Mouse (Mus musculus) mouse trophoblast stem cell (cell line): ENCODE measurements at regions not wholly inside any gene's neighbourhood (a gene's known extent, or its start where the extent isn't known, plus 50 kb on each side); places are given as distances from the start of the nearest gene placed in this dataset.

Experiments
- in situ Hi-C, 2 experiments: fragments of 300-500 bp; cut with MseI, MboI; formaldehyde crosslinking; loops; 2 replicates in 1 of 2; 3 replicates in 1 of 2; pipeline ENCODE4 v1.15.1; 2025

DNA sequence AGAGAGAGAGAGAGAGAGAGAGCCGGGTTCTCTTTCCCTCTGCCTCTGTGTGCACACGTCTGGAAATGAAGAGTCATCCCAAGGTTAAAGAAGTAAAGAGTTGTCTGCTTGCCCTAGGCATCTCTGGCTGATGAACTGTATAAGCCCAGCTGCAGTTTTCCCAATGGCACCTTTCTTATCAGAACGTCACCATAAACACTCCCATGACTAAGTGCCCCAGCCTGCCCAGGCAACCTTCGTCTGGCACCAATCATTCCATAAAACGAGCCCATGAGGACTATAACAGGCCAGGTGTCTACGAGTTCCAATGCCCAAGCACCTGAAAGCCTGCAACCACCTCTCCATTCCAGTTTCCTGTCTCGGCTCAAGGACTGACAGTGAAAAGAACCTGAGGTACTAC lies 435.5 kb upstream of the Sox9 start:
- in situ Hi-C loops = no loop called here

DNA sequence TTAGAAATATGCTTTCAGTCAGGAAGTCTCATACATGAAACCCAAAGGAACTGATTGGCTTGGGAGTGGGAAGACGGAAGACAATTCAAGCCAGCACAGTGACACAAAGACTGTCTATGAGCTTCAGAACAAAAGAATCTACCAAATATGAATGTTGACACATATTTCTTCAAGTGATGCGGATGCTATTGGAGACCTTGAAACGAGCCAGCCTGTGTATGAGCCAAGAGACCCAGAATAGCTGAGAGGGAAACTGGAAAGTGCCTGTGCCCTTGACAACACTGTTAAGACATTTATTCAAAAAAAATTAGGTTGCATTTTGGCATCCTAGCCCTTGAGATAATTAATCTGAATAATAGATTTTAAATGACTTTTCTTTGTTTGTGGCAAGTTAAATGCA lies 426.7 kb upstream of the Sox9 start:
- in situ Hi-C loops = no loop called here

GRCm38 (mm10) chr11:112366715-112367114 lies 415.3 kb upstream of the Sox9 start:
- in situ Hi-C loops = no loop called here

- in situ Hi-C loops = no loop called here
Observed at GRCm38 (mm10) chr11:112370941-112371340, 411.1 kb upstream of the Sox9 start.

DNA sequence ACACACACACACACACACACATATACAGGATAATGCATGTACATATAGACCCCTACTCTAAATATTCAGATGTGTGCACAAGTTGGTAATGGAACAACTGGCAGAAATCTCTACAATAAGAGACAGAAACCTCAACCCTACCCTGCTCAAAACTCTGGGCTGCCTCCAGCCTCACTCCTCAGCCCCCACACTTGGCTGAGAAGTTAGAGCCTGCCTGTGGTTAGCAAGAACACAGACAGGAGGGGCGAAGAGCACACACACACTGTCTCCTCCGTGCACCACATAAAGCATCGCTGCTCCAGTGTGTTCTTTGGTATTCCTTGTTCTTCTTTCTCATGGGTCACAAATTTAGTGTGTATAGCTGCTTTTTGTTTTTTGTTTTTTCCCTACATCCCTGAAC lies 382.0 kb upstream of the Sox9 start:
- in situ Hi-C loops = no loop called here

GRCm38 (mm10) chr11:112407681-112408080 lies 374.3 kb upstream of the Sox9 start:
- in situ Hi-C loops = no loop called here

DNA sequence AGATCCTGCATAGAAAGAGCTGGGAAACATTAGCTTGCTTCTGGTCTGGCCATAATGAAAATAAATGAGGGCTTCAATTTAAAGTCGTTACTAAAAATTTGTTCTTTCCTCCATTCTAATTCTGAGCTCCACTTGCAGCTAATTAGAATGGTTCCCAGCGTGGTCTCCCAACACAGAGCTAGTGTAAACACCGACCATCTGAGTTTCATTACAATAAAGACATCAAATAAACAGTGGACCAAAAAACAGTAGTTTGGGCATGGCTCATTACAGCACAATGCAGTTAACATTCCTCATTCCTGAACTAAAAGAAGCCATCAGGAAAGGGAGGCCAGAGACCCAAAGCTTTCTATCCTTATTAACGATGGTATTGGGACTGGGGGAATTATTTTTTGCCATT lies 369.6 kb upstream of the Sox9 start:
- in situ Hi-C loops = no loop called here

- in situ Hi-C loops = no loop called here
Observed at GRCm38 (mm10) chr11:112442639-112443038, 339.4 kb upstream of the Sox9 start.

- in situ Hi-C loops = no loop called here
Observed at GRCm38 (mm10) chr11:112443890-112444289, 338.1 kb upstream of the Sox9 start.

DNA sequence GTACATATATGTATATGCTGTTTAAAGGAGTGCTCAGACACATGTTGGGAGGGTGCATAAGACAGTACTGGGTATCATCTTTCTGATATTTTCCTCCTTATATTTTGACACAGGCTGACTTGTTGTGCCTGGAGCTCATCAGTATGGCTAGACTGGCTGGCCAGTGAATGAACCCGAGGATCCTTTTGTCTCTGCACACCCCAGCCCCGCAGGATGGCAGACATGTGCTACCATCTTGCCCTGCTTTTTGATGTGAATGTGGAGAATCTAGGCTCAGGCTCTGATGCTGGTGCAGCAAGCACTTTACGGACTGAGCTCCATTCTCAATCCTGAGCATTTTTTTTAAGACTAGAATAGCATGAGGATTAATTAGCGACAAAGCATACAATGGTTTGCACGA lies 332.4 kb upstream of the Sox9 start:
- in situ Hi-C loops = no loop called here

DNA sequence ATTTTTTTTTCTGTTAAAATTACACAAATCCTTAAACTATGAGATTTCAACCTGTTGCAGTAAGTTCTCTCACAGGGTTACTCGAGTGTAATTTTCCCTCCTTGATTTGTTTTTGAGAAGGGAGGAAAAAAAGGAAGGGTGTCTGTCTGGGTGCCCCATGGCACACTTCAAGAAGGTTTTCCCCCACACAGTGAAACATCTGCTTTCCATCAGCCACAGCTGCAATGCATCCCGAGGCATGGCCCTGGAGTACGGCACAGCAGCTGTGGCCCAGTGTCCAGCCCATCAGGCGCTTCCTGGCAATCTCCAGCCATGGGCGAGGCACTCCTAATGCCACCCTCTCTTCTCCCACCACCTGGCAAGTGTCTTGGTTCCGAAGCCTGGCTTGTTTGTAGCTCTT lies 331.8 kb upstream of the Sox9 start:
- in situ Hi-C loops = no loop called here

DNA sequence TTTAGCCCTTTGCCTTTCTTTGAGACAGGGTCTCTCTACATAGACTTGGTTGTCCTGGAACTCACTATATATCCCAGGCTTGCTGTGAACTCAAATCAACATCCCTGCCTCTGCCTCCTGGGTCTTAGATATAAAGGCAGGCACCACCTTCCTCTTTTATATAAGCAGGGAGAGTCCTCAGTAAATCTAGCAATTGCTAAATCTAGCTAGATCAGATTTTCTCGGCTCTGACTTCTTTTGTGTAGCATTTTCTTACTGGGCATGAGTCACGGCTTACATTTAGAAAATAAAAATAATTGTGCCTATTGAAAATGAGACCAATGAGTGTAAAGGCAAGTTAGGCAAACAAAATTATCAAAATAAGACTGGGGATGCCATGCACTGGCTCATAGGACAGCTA lies 323.9 kb upstream of the Sox9 start:
- in situ Hi-C loops = no loop called here

DNA sequence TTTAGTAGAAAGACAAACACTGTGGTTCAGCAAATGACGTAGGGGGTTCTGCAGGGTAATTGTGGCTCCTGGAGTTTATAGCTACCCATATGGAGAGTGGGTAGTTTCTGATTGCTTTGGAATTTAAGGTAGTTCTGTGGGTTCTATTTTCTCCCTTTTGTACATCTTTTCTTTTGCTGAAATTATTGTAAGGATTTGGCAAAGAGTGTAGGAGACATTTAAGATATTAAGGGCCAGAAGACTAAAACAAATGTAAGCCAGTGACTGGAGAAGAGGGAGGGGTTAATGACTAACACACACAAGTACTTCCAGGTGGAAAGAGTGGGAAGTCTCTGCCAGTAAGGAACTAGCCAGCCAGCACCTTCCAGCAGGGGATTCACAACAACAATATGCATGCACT lies 318.9 kb upstream of the Sox9 start:
- in situ Hi-C loops = no loop called here

GRCm38 (mm10) chr11:112464386-112464785 lies 317.6 kb upstream of the Sox9 start:
- in situ Hi-C loops = no loop called here

GRCm38 (mm10) chr11:112470336-112470735 lies 311.7 kb upstream of the Sox9 start:
- in situ Hi-C loops = no loop called here

GRCm38 (mm10) chr11:112473237-112473636 lies 308.8 kb upstream of the Sox9 start:
- in situ Hi-C loops = no loop called here

DNA sequence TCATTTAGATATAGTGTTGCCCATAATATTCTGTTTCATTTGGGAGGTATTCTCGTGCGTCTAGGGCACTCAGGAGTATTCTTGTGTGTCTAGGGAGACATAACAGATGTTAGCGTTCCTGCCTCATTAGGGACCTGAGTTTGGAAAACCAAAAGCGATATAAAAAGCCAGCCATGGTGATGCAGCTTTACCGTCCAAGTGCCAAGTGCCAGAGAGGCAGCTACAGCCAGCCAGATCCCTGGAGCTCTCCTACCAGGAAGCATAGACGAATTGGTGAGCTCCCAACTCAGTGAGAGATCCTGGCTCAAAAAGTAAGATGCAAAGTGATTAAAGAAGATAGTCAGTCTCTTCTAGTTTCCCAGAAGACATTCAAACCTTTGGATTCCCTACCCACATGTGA lies 308.3 kb upstream of the Sox9 start:
- in situ Hi-C loops = no loop called here

DNA sequence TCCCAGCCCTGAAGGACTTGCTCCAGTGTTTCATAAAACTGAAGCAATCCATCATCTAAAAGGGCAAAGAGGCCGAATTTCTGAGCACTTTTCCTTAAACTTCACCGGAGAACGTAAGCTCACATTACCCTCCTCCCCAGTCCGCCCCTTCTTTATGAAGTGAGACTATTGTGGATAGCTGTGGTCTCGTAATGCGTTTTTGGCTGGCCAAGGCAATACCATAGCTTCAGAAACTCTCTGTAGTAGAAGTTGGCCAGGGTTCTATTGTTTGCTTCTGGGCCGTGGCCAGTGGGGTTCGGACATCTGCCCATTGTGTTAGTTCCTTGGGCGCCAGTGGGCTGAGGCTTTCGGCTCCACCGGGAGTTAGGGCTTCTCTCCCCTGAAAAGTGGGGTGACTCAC lies 301.7 kb upstream of the Sox9 start:
- in situ Hi-C loops = no loop called here

- in situ Hi-C loops = no loop called here
Observed at GRCm38 (mm10) chr11:112501781-112502180, 280.2 kb upstream of the Sox9 start.

- in situ Hi-C loops = no loop called here
Observed at GRCm38 (mm10) chr11:112519076-112519475, 262.9 kb upstream of the Sox9 start.

GRCm38 (mm10) chr11:112524983-112525382 lies 257.0 kb upstream of the Sox9 start:
- in situ Hi-C loops = no loop called here

- in situ Hi-C loops = no loop called here
Observed at GRCm38 (mm10) chr11:112542573-112542972, 239.5 kb upstream of the Sox9 start.

DNA sequence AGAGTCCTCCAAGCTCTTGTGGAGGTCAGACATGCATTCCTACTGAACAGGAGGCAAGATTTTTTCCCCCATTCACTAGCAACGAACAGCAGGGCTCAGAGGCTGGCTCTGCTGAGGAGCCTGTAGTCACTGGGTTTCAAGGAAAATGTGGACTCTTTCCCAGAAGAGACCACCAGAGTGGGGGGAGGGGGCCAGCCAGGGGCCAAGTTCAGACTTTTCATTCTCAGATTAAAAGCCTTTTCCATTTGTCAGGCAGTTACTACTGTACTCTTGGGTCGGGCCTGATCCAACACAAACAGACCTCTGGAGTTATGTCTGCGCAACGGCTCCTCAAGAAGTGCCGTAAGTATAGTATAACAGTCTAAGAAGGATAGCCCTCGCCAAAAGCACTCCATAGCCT lies 238.6 kb upstream of the Sox9 start:
- in situ Hi-C loops = no loop called here

- in situ Hi-C loops = no loop called here
Observed at GRCm38 (mm10) chr11:112545231-112546010, 236.6 kb upstream of the Sox9 start.
